Mouse (Mus musculus) CD4-positive helper T cell, adult 2 months (primary cell): Measurements from ENCODE around the gene Plcg2.
A peak's percentile ranks its signal among the peaks of the same experiment; 100 is the strongest.

ENCODE experiments used
- DNase-seq: peaks from one replicate; pipeline ENCODE4 v3.0.0-alpha.2; 2012; ENCODE audit warnings: low read depth, missing footprints, low spot score

Gene Plcg2

GRCm38 (mm10) chr8:117498179-117498914 is at the start of gene Plcg2:
Gene Plcg2, plus strand, starts transcription at chr8:117498291.
- DNase-seq, result peak; percentile 24

DNA sequence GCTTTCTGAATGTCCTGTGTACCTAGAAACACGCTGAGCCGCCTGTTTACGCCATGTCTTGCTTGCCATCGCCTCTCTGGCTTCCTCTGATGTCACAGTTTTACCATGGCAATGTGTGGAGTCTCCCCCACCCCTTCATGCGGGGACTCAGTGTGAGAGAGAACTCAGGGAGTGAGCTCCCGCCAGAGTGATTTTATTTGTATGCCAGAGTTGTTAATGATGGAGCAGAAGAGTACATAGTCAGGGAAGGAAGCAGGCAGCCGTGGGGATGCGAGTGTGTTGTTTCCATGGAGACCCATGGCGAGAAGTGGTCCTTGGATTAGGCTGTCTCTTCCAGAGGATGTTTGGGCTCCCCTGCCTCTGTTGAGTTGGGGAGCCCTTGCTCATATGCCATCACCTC is 47.0 kb upstream of the Plcg2 start:
- DNase-seq, result no peak

DNA sequence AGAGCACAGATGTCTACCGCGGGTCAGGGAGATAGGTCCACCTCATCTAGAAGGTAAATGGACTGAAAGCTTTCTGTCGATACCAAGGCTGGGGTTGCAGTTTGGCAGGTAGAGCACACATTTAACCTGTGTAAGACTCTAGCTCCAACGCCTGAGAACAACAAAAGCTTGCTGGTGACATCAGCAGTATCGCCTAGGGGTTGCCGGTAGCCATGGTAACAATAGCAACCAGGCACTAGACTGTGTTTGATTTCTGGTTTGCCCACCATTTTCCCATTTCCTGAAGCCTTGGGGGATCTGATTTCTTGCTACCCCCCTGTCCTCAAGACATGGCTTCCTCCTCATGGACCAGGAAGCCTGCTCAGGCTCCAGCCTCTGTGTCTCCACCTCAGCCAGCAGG is 44.1 kb upstream of the Plcg2 start:
- no peak for DNase-seq

GRCm38 (mm10) chr8:117454516-117455116 is 43.5 kb upstream of the Plcg2 start:
- no peak for DNase-seq

- DNase-seq, result no peak
Measured at GRCm38 (mm10) chr8:117455701-117456100, 42.4 kb upstream of the Plcg2 start.

GRCm38 (mm10) chr8:117458440-117458839 is 39.7 kb upstream of the Plcg2 start:
- no peak for DNase-seq

GRCm38 (mm10) chr8:117462701-117463284 is 35.3 kb upstream of the Plcg2 start:
- DNase-seq, result no peak

GRCm38 (mm10) chr8:117464525-117464924 is 33.6 kb upstream of the Plcg2 start:
- no peak for DNase-seq

DNA sequence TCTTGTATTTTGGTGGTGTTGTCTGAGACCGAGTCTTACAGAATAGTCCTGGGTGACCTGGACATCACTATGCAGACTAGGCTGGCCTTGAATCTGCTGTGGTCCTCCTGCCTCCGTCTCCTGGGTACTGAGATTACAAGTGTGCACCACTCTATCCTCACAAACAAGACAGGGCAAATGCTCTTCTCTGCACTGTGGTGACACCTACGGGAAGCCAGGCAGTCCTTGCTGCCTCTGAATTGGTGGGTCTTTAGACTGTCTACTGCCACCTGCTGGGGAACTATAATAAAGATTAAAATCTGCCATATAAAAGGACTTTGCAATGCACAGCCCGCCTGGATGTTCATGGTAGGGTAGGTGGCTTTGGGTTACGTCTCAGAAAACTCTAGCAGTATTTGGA is 32.8 kb upstream of the Plcg2 start:
- DNase-seq, result peak; percentile 83

GRCm38 (mm10) chr8:117467466-117467865 is 30.6 kb upstream of the Plcg2 start:
- DNase-seq, result no peak

- no peak for DNase-seq
Measured at GRCm38 (mm10) chr8:117469431-117470341, 28.4 kb upstream of the Plcg2 start.

DNA sequence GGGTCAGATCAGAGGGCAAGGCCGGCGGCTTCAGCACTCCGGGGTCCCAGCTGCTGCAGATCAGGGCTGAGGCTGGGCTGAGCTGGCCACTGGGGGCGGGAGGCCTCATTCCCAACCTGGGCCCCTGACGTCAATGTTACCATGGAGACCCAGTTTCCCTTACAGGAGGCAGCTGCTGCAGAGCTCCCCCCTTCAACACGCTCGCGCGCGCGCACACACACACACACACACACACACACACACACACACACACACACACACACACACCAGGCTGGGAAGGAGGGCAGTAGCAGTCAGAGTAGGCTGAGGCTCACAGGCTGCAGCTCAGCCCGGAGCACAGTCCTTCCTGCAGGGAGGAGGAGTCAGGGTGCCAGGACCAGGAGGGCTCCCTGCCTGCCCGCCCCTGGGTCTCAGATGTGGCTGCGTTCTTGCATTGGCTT is 27.7 kb upstream of the Plcg2 start:
- peak; percentile 41 for DNase-seq

DNA sequence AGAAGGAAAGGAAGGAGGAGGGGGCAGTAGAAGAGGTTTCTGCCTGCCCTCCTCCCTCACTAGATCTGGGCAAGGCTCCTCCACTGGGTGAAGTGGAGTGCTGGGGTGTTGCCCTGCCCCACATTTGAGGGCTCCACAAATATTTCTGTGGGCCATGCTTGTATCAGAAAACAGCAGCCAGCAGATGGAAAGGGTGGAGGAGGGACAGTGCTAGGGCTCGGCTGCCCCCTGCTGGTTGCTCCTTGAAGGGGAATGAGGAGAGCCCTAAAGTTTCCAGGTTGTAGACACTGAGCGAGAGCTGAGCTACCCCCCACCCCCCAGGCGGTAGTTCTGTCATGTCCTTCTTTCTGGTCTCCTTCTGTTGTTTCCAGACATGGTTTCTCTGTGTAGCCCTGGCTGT is 26.9 kb upstream of the Plcg2 start:
- peak; percentile 58 for DNase-seq

GRCm38 (mm10) chr8:117471655-117472054 is 26.4 kb upstream of the Plcg2 start:
- DNase-seq, result no peak

- DNase-seq, result no peak
Measured at GRCm38 (mm10) chr8:117472332-117472731, 25.8 kb upstream of the Plcg2 start.

DNA sequence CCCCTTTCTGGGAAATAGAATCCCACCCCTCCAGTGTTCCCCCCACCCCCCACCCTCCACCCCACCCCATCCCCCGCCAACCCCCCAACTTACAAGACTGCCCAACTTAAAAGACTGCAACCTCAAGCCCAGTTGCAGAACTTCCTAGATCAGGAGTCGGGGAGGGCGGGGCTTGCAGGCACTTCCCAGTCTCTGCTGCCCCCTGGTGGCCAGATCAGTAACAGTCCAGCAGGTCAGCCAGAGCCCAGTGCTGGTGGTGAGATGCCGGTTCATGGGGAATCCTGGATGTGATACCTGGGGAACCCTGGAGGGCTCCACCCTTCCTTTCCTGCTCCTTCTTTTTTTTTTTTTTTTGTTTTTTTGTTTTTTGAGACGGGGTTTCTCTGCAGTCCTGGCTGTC is 23.1 kb upstream of the Plcg2 start:
- DNase-seq, result peak; percentile 87

DNA sequence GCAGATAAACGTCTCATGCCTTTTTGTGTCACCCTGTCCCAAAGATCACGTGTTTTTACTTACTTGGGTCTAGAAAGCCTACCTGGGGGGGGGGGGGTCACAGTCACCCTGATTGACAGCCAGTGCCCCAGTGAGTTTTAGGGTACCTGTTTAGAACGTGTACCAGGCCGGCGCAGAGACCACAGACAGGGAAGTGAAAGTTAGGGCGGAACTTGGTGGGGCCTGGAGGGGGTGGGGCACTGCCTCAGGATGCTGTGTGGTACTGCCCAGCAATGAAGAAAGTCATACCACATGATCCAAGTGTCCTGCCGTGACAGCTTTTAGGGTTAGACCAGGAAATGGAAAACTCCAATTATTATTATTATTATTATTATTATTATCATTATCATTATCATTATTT is 22.3 kb upstream of the Plcg2 start:
- DNase-seq, result peak; percentile 27

- DNase-seq, result no peak
Measured at GRCm38 (mm10) chr8:117478082-117478481, 20.0 kb upstream of the Plcg2 start.

GRCm38 (mm10) chr8:117479996-117480395 is 18.1 kb upstream of the Plcg2 start:
- DNase-seq, result no peak

- DNase-seq, result no peak
Measured at GRCm38 (mm10) chr8:117480516-117480915, 17.6 kb upstream of the Plcg2 start.

- no peak for DNase-seq
Measured at GRCm38 (mm10) chr8:117481830-117482229, 16.3 kb upstream of the Plcg2 start.

DNA sequence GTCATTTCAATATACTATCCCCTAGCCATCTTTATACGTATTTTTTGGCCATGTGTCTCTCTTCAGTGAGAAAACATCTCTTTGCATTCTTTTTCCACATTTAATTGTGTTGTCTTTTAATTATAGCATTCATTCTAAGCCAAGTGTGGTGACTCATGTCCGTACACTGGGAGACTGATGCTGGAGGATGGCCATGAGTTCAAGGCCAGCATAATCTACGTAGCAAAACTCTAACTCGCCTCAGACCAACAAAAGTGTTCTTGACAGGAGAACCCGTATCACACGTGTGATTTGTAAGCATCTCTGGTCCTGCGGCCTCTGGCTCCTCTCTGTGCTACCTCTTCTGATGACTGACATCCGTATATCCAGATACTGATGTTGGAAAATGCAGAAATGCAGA is 13.4 kb upstream of the Plcg2 start:
- DNase-seq, result no peak
